Mouse (Mus musculus) midbrain, embryonic 16.5 days (tissue): ENCODE measurements around the gene Ppm1m. TPM values are rescaled to one million over a fixed set of nuclear protein-coding genes. Genes with fewer than 3 reads are reported as not detected.

Experiments
- ATAC-seq: fragments of 200-750 bp; cut with Nextera tagmentation; 2 replicates; pipeline ENCODE4 v1.8.0; 2017; ENCODE audit warnings: moderate TSS enrichment
- H3K27ac ChIP-seq: fragments of 300-500 bp; sonication (generic); 2 replicates; pipeline ENCODE4 v1.5.1; 2014; ENCODE audit warnings: mild to moderate bottlenecking, low read length, mixed read lengths
- H3K27me3 ChIP-seq: fragments of 300-500 bp; sonication (generic); 2 replicates; pipeline ENCODE4 v1.6.1; 2014; ENCODE audit warnings: low read depth, low read length, mixed read lengths; ENCODE audit not compliant: control insufficient read depth, insufficient read depth
- H3K36me3 ChIP-seq: fragments of 300-500 bp; sonication (generic); 2 replicates; pipeline ENCODE4 v1.6.1; 2014; ENCODE audit warnings: mild to moderate bottlenecking, low read length, moderate library complexity, mixed read lengths; ENCODE audit not compliant: control insufficient read depth, insufficient read depth
- H3K4me1 ChIP-seq: fragments of 300-500 bp; sonication (generic); 2 replicates; pipeline ENCODE4 v1.6.1; 2014; ENCODE audit warnings: mild to moderate bottlenecking, low read length, mixed read lengths; ENCODE audit not compliant: control insufficient read depth, insufficient read depth
- H3K4me2 ChIP-seq: fragments of 300-500 bp; sonication (generic); 2 replicates; pipeline ENCODE4 v1.6.1; 2014; ENCODE audit warnings: mild to moderate bottlenecking, low read length, mixed read lengths
- H3K4me3 ChIP-seq: fragments of 300-500 bp; sonication (generic); 2 replicates; pipeline ENCODE4 v1.5.1; 2014; ENCODE audit warnings: low read depth, mild to moderate bottlenecking, low read length, moderate library complexity, mixed read lengths
- H3K9ac ChIP-seq: fragments of 300-500 bp; sonication (generic); 2 replicates; pipeline ENCODE4 v1.6.1; 2014; ENCODE audit warnings: low read depth, low read length, mixed read lengths
- H3K9me3 ChIP-seq: fragments of 300-500 bp; sonication (generic); replicated peaks from 2 replicates; pipeline ENCODE4 v1.6.1; 2014; ENCODE audit warnings: mild to moderate bottlenecking, low read length, mixed read lengths; ENCODE audit not compliant: control insufficient read depth, poor library complexity, severe bottlenecking
- WGBS: fragments of 180-500 bp; shearing (Covaris S2); extraction: QIAGEN DNeasy Blood & Tissue Kit; methylation state at CpG from one replicate; pipeline ENCODE4 v1.1.7; 2014; 5-methylcytosine and 5-hydroxymethylcytosine counted together
- polyA plus RNA-seq: library from polyadenylated mRNA; unstranded; fragments of >200 nt; fragmentation: Nextera tagmentation; extraction: Ambion mirVana; gene quantifications from 2 replicates; pipeline ENCODE4 v1.2.1, GENCODE M21; 2015

Gene Ppm1m
- polyA plus RNA-seq, 1 experiment from 2014 or later = 16.7 TPM

GRCm38 (mm10) chr9:106158037-106158491, 41.5 kb downstream of the Ppm1m start, which contains the start of gene Glyctk:
TSS of gene Glyctk (minus strand) at chr9:106158138.
- H3K9ac ChIP-seq = no peak within 1 kb of the TSS

GRCm38 (mm10) chr9:106157623-106157925, 42.0 kb downstream of the Ppm1m start:
- Histone ChIP-seq H3K4me2 (no peak overlapping the region), H3K36me3 (peaks cover 5% of the 10 kb centered on the region), H3K27ac (no peak overlapping the region), H3K9me3 (no peaks in the 10 kb centered on the region), H3K27me3 (no peaks in the 10 kb centered on the region), H3K9ac (no peak overlapping the region), H3K4me1 (peaks cover 12% of the 10 kb centered on the region), H3K4me3 (no peak overlapping the region)
- 85% methylated on average over 10 of the region's 10 CpGs for WGBS
- no peak for ATAC-seq

More at GRCm38 (mm10) chr9:106158037-106158491, 41.5 kb downstream of the Ppm1m start, which contains the start of gene Glyctk:
- ATAC-seq = no peak
- Histone ChIP-seq H3K4me2 (no peak within 1 kb of the TSS), H3K4me3 (no peak within 1 kb of the TSS), H3K4me1 (peaks cover 12% of the 10 kb centered on the region), H3K27me3 (no peaks in the 10 kb centered on the region), H3K9me3 (no peaks in the 10 kb centered on the region), H3K27ac (no peak within 1 kb of the TSS), H3K36me3 (peaks cover under 1% of the 10 kb centered on the region; the same call in 1 of the 2 replicates)
- WGBS = 80% methylated on average over 6 of the region's 6 CpGs

GRCm38 (mm10) chr9:106156921-106157622, 42.5 kb downstream of the Ppm1m start:
- peaks cover 12% of the 10 kb centered on the region for H3K4me1 ChIP-seq
- H3K9me3 ChIP-seq = no peaks in the 10 kb centered on the region
- H3K36me3 ChIP-seq = peaks cover 10% of the 10 kb centered on the region
- no peak for ATAC-seq
- H3K4me2 ChIP-seq = no peak overlapping the region
- 74% methylated on average over 21 of the region's 21 CpGs for WGBS
- H3K27ac ChIP-seq = no peak overlapping the region
- no peak overlapping the region for H3K4me3 ChIP-seq
- H3K9ac ChIP-seq = no peak overlapping the region
- H3K27me3 ChIP-seq = no peaks in the 10 kb centered on the region

GRCm38 (mm10) chr9:106156419-106156818, 43.1 kb downstream of the Ppm1m start:
- Histone ChIP-seq H3K27me3 (no peaks in the 10 kb centered on the region), H3K36me3 (peaks cover 10% of the 10 kb centered on the region), H3K4me2 (no peak overlapping the region), H3K9ac (no peak overlapping the region), H3K27ac (peak overlapping the region; percentile 64), H3K4me3 (no peak overlapping the region), H3K4me1 (peaks cover 14% of the 10 kb centered on the region), H3K9me3 (no peaks in the 10 kb centered on the region)
- peak; percentile 21 for ATAC-seq
- 34% methylated on average over 5 of the region's 5 CpGs for WGBS

GRCm38 (mm10) chr9:106154106-106154505, 45.4 kb downstream of the Ppm1m start:
- Histone ChIP-seq H3K4me2 (no peak overlapping the region), H3K36me3 (peaks cover 10% of the 10 kb centered on the region), H3K4me3 (no peak overlapping the region), H3K27ac (no peak overlapping the region), H3K9me3 (no peaks in the 10 kb centered on the region), H3K27me3 (no peaks in the 10 kb centered on the region), H3K9ac (no peak overlapping the region), H3K4me1 (peaks cover 24% of the 10 kb centered on the region)
- no peak for ATAC-seq
- 83% methylated on average over 9 of the region's 9 CpGs for WGBS

- Histone ChIP-seq H3K9ac (peak overlapping the region; percentile 83), H3K4me2 (peak overlapping the region; percentile 82), H3K27ac (peak overlapping the region; percentile 95), H3K9me3 (no peaks in the 10 kb centered on the region), H3K36me3 (peaks cover 10% of the 10 kb centered on the region), H3K4me1 (peaks cover 30% of the 10 kb centered on the region), H3K27me3 (no peaks in the 10 kb centered on the region), H3K4me3 (peak overlapping the region; percentile 62)
- 3% methylated on average over 10 of the region's 10 CpGs for WGBS
- ATAC-seq = peak; percentile 12; the same call in 1 of the 2 replicates
These were observed 50.2 kb downstream of the Ppm1m start for GRCm38 (mm10) chr9:106149399-106149754.

- peak overlapping the region; percentile 62 for H3K4me3 ChIP-seq
- H3K9me3 ChIP-seq = no peaks in the 10 kb centered on the region
- WGBS = under 1% methylated on average over 36 of the region's 36 CpGs
- ATAC-seq = peak; percentile 76
- H3K36me3 ChIP-seq = peaks cover 10% of the 10 kb centered on the region
- H3K9ac ChIP-seq = peak overlapping the region; percentile 83
- peak overlapping the region; percentile 82 for H3K4me2 ChIP-seq
- H3K27ac ChIP-seq = peak overlapping the region; percentile 95
- no peaks in the 10 kb centered on the region for H3K27me3 ChIP-seq
- H3K4me1 ChIP-seq = peaks cover 30% of the 10 kb centered on the region
These were observed 50.8 kb downstream of the Ppm1m start for GRCm38 (mm10) chr9:106148541-106149398.

GRCm38 (mm10) chr9:106147851-106148431, 51.6 kb downstream of the Ppm1m start:
- H3K4me1 ChIP-seq = peaks cover 30% of the 10 kb centered on the region
- no peaks in the 10 kb centered on the region for H3K9me3 ChIP-seq
- H3K27ac ChIP-seq = peak overlapping the region; percentile 95
- H3K9ac ChIP-seq = peak overlapping the region; percentile 83
- WGBS = 2% methylated on average over 10 of the region's 10 CpGs
- H3K4me3 ChIP-seq = peak overlapping the region; percentile 62
- ATAC-seq = peak; percentile 69
- H3K4me2 ChIP-seq = peak overlapping the region; percentile 82
- H3K36me3 ChIP-seq = peaks cover 9% of the 10 kb centered on the region
- H3K27me3 ChIP-seq = no peaks in the 10 kb centered on the region
